Mouse (Mus musculus) erythroblast, embryonic 14.5 days (primary cell): ENCODE data around the gene Emp3. TPM values are rescaled to one million over a fixed set of nuclear protein-coding genes. Genes with fewer than 3 reads are reported as not detected.

ENCODE experiments used
- H3K27me3 ChIP-seq: 2 replicates; pipeline ENCODE4 v1.6.1; 2012; ENCODE audit warnings: inconsistent platforms; ENCODE audit not compliant: control insufficient read depth
- H3K36me3 ChIP-seq: 2 replicates; pipeline ENCODE4 v1.6.1; 2012; ENCODE audit warnings: mild to moderate bottlenecking, inconsistent platforms; ENCODE audit not compliant: control insufficient read depth
- H3K4me1 ChIP-seq: 2 replicates; pipeline ENCODE4 v1.6.1; 2012; ENCODE audit warnings: inconsistent platforms; ENCODE audit not compliant: control insufficient read depth
- H3K4me3 ChIP-seq: replicated peaks from 2 replicates; pipeline ENCODE3; 2012; ENCODE audit warnings: moderate library complexity, mild to moderate bottlenecking, inconsistent platforms
- H3K9me3 ChIP-seq: 2 replicates; pipeline ENCODE4 v1.6.1; 2012; ENCODE audit warnings: low read length, inconsistent platforms, mixed read lengths; ENCODE audit not compliant: control insufficient read depth
- GATA1 ChIP-seq: IDR thresholded peaks from 2 replicates; pipeline ENCODE4 v1.6.1; 2012; ENCODE audit warnings: low read length, inconsistent platforms, mixed read lengths
- TAL1 ChIP-seq: IDR thresholded peaks from 3 replicates; pipeline ENCODE4 v1.6.1; 2012; ENCODE audit warnings: low read length, inconsistent platforms, mixed read lengths
- polyA plus RNA-seq: library from polyadenylated mRNA; stranded (reverse); fragments of >175 nt; gene quantifications from 2 replicates; pipeline ENCODE4 v1.2.3, GENCODE M21; 2012

Gene Emp3
- polyA plus RNA-seq, 1 experiment: 3.5 TPM

DNA sequence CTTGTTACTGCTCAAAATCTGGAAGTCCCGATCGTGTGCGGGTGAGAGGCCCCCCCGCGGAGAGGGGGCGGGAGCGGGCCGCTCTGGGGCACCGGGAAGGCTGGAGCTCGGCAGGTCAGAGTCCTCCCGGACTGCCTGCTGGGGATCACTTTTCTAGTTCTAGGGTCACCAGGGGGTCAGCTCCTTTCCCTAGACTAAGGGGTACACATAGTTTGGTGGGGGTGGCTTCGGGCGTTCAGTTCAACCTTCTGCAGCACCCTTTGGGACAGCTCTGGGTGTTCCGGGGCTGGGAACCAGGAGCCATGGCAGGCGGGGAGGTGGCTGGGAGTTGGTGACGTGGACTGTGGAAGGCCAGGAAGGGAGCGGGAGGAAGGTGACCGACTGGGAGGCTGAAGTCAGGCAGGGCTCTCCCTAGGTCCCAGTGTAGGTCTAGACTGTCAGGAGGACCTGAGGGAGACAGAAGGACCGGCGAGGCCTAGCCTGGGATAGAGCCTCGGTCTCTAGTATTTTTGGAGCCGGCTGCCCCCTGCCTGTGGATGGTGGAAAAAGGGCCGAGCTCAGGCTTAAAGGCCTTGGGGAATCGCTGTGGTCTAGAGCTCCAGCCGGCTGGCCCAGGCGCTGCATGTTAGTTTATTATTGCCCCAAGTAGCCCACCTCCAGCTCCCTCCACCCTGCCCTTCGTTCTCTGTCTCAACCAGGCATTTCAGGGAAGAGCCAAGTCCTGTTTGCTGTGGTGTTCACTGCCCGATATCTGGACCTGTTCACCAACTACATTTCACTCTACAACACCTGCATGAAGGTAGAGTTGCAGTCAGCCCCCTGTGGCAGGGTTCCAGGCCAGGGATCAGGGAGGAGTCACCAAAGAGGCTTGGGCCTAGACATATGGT, 47.9 kb downstream of the Emp3 start:
- Histone ChIP-seq H3K4me3 (peak overlapping the region; percentile 76), H3K27me3 (peaks cover 41% of the 10 kb centered on the region), H3K9me3 (peaks cover 2% of the 10 kb centered on the region; the same call in 1 of the 2 replicates), H3K4me1 (peaks cover 26% of the 10 kb centered on the region), H3K36me3 (peaks cover 45% of the 10 kb centered on the region)
- no peak for TF ChIP-seq TAL1
- no peak for TF ChIP-seq GATA1

DNA sequence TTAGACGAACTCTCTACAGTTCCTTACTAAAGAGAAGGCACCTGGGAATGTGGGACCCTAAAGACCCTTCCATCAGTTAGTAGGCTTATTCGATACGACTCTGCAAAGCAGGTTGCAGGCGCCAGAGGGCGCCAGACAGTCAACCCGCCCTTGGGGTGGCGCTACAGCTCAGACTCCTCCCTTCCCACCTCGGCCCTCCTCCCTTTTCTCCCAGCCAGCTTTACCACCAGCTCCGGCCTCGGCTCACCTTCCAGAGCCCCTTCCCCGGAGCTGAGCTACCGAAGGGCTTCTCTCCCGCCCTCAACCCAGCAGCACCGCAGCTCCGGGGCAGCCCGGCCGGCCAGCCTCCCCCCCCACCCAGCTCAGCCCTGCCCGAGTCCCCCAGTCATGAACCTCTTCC, 48.6 kb downstream of the Emp3 start, which contains the start of gene Kdelr1:
Gene Kdelr1, plus strand, starts transcription at position 149 of the 400 bp plus-strand sequence.
- peaks cover 41% of the 10 kb centered on the region for H3K36me3 ChIP-seq
- TF ChIP-seq GATA1 (no peak), TAL1 (no peak)
- H3K27me3 ChIP-seq: peaks cover 48% of the 10 kb centered on the region
- H3K9me3 ChIP-seq: peaks cover 2% of the 10 kb centered on the region; the same call in 1 of the 2 replicates
- peak within 1 kb of the TSS; percentile 76 for H3K4me3 ChIP-seq
- H3K4me1 ChIP-seq: peaks cover 26% of the 10 kb centered on the region

DNA sequence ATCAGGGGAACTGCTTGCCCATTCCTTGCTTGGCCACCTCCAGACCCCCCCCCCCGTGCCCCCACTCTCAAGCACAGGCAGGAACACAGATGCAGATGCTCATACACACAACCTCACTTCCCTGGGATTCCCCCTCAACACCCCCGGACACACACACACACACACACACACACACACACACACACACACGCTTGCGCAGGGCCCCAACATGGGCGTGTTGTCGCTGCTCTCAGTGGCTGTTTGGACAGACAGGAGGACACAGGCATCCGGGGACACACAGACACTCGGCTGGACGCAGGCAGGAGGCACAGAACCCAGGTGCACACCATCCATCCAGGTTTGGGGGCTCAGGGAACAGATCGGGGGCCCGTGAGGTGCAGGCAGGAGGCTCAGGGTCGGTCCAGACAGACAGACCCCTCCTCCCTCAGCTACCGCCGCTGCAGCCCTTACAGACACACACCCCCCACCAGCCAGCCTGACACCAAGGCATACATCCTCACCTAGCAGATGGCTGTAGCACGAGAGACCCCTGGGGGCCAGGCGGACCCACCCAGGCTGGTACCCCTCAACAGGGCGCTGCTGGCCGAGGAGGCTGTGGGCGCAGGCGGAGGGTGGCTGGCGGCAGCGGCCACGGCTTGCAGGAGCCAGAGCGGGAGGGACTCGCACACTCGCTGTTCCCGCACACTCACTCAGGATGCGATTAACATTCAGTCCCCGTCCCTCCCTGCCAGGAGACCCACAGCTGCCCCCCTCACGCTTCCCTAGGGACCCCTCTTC, 50.7 kb downstream of the Emp3 start:
- Histone ChIP-seq H3K27me3 (peaks cover 68% of the 10 kb centered on the region), H3K4me3 (no peak overlapping the region), H3K4me1 (peaks cover 35% of the 10 kb centered on the region), H3K9me3 (peaks cover 2% of the 10 kb centered on the region; the same call in 1 of the 2 replicates), H3K36me3 (peaks cover 19% of the 10 kb centered on the region)
- no peak for TF ChIP-seq GATA1
- TF ChIP-seq TAL1: no peak

DNA sequence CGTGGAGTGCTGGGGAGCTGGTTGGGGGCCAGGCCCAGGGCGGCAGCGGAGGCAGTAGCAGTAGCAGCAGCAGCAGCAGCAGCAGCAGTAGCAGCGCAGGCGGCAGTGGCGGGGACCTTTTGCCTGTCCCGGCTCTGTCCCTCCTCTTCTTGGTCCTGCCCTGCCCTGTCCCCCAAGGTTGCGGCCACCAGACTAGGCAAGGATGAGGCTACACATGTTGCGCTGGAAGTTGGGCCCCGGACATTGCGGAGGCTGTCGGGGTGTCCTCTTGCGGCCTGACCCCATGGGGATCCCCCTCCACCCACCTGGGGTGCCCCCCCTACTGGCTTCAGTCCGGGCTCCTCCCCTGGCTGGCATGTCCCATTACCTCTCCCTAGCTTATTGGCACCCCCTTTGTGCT, 51.4 kb downstream of the Emp3 start:
- H3K27me3 ChIP-seq: peaks cover 72% of the 10 kb centered on the region
- H3K9me3 ChIP-seq: peaks cover 2% of the 10 kb centered on the region; the same call in 1 of the 2 replicates
- TF ChIP-seq GATA1 (no peak), TAL1 (no peak)
- H3K36me3 ChIP-seq: peaks cover 12% of the 10 kb centered on the region
- no peak overlapping the region for H3K4me3 ChIP-seq
- H3K4me1 ChIP-seq: peaks cover 31% of the 10 kb centered on the region

DNA sequence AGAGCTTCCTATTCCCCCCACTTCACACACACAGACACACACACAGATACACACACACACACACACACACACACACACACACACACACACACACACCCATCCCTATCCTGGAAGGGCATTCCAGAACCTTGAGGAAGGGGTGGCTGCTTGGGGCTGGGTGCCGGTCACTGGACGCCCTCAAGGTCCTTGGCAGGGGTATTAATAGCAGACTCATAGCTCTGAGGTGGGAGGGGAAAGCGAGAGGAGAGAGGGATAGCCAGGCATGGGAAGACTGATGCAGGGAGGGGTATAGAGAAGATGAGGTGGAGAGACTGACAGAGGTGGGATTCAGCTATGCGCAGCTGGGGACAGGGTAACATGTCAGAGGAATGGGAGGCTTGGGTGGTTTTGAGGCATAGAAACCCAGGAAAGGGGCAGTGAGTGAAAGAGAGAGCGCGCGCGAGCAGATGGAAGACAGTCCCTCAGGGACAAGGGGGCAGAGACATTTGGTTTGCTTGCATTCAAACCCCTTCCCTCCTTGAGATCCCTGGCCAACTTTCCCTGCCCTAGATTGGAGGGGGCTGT, 52.0 kb downstream of the Emp3 start:
- no peak overlapping the region for H3K4me3 ChIP-seq
- peaks cover 6% of the 10 kb centered on the region for H3K36me3 ChIP-seq
- H3K4me1 ChIP-seq: peaks cover 25% of the 10 kb centered on the region

More for the DNA sequence above, 52.0 kb downstream of the Emp3 start:
- peaks cover 2% of the 10 kb centered on the region; the same call in 1 of the 2 replicates for H3K9me3 ChIP-seq
- H3K27me3 ChIP-seq: peaks cover 72% of the 10 kb centered on the region
- TF ChIP-seq GATA1 (no peak), TAL1 (no peak)

Other genes starting within 250 kb of the Emp3 start
- gene Ntn5, start 237.4 kb downstream of the Emp3 start, polyA plus RNA-seq: not detected in 2 replicates
- not detected in 2 replicates for gene Sec1, start 227.0 kb downstream of the Emp3 start, polyA plus RNA-seq
- gene Car11, start 221.6 kb downstream of the Emp3 start, polyA plus RNA-seq: not detected in 2 replicates
- 0.07 TPM in 2 replicates for gene Dbp, start 216.3 kb downstream of the Emp3 start, polyA plus RNA-seq
- gene Rpl18, start 205.9 kb downstream of the Emp3 start, polyA plus RNA-seq: 1,232 and 1,322 TPM in 2 replicates
- 5.1 and 5.7 TPM in 2 replicates for gene Sphk2, start 203.4 kb downstream of the Emp3 start, polyA plus RNA-seq
- 0.03 and 0.11 TPM in 2 replicates for gene Fam83e, start 200.2 kb downstream of the Emp3 start, polyA plus RNA-seq
- not detected in 2 replicates for gene Spaca4, start 195.6 kb downstream of the Emp3 start, polyA plus RNA-seq
- 0.01 and 0.04 TPM in 2 replicates for gene Lmtk3, start 137.7 kb downstream of the Emp3 start, polyA plus RNA-seq
- gene Sult2b1, start 136.7 kb downstream of the Emp3 start, polyA plus RNA-seq: 0.04 TPM in 1 of 2 replicates, not detected in the other
- 21.7 and 22.4 TPM in 2 replicates for gene Cyth2, start 106.8 kb downstream of the Emp3 start, polyA plus RNA-seq
- gene Kcnj14, start 96.6 kb downstream of the Emp3 start, polyA plus RNA-seq: 0.02 and 0.04 TPM in 2 replicates
- gene Grwd1, start 90.5 kb downstream of the Emp3 start, polyA plus RNA-seq: 1.1 and 1.4 TPM in 2 replicates
- 18.7 and 19.2 TPM in 2 replicates for gene Kdelr1, start 48.6 kb downstream of the Emp3 start, polyA plus RNA-seq
- 0.01 TPM in 2 replicates for gene Grin2d, start 43.0 kb downstream of the Emp3 start, polyA plus RNA-seq
- gene Syngr4, start 24.7 kb downstream of the Emp3 start, polyA plus RNA-seq: 1.1 and 1.2 TPM in 2 replicates
- 1.4 and 2.0 TPM in 2 replicates for gene Tmem143, start 24.5 kb downstream of the Emp3 start, polyA plus RNA-seq
- gene Ccdc114, start 2.7 kb upstream of the Emp3 start, polyA plus RNA-seq: 0.02 TPM in 1 of 2 replicates, not detected in the other
- 0.03 and 0.04 TPM in 2 replicates for gene Abcc6, start 108.9 kb upstream of the Emp3 start, polyA plus RNA-seq
- 1.4 and 1.8 TPM in 2 replicates for gene Nomo1, start 112.3 kb upstream of the Emp3 start, polyA plus RNA-seq
- gene Kcnj11, start 179.4 kb upstream of the Emp3 start, polyA plus RNA-seq: 0.01 TPM in 1 of 2 replicates, not detected in the other